Mouse (Mus musculus) MEL (cell line): ENCODE measurements around the gene Gsk3a.

ENCODE experiments used
- EP300 ChIP-seq, 2 experiments: IDR thresholded peaks; 2 replicates each; pipeline ENCODE4 v1.6.1; 2011; ENCODE audit warnings: improper control_type of control experiment in 2 of 2, low read length in 2 of 2, low read depth in 1 of 2, mild to moderate bottlenecking in 1 of 2
- ETS1 ChIP-seq: IDR thresholded peaks from 2 replicates; pipeline ENCODE4 v1.6.1; 2012; ENCODE audit warnings: low read depth, mild to moderate bottlenecking, inconsistent platforms, low read length, improper control_type of control experiment, moderate library complexity
- GABPA ChIP-seq: IDR thresholded peaks from 2 replicates; pipeline ENCODE4 v1.6.1; 2012; ENCODE audit warnings: low read depth, mild to moderate bottlenecking, inconsistent platforms, low read length, improper control_type of control experiment, moderate library complexity
- POLR2A ChIP-seq, 2 experiments: IDR thresholded peaks; 2 replicates each; pipeline ENCODE4 v1.6.1; 2011 to 2012; ENCODE audit warnings: low read length in 2 of 2, mild to moderate bottlenecking in 2 of 2, control low read depth in 1 of 2, improper control_type of control experiment in 1 of 2, low read depth in 1 of 2, moderate library complexity in 1 of 2; ENCODE audit not compliant: control insufficient read depth in 1 of 2, insufficient read depth in 1 of 2, poor library complexity in 1 of 2

GRCm38 (mm10) chr7:25269545-25270271 lies 32.1 kb upstream of the Gsk3a start:
- no peak; a peak in 1 of 4 replicates for TF ChIP-seq POLR2A (IDR thresholded peaks at IDR 0.05; ENCODE audit: control insufficient read depth in 1 of 2, insufficient read depth in 1 of 2, low read depth in 1 of 2, low read length in 2 of 2, poor library complexity in 1 of 2)
- no peak for TF ChIP-seq ETS1
- TF ChIP-seq EP300 (IDR thresholded peaks at IDR 0.05; ENCODE audit: low read depth in 1 of 2, low read length in 2 of 2), result no peak
- TF ChIP-seq GABPA, result no peak
